Mouse (Mus musculus) frontal cortex, adult (tissue): ENCODE results near the gene Gm11985.

ENCODE experiments used
- ATAC-seq: cut with Nextera tagmentation; 2 replicates; pipeline ENCODE4 v1.9.2; 2017; ENCODE audit warnings: mild to moderate bottlenecking, moderate library complexity, mixed read lengths; ENCODE audit not compliant: low TSS enrichment

Gm11985 gene

GRCm38 (mm10) chr11:7156427-7156826 is 31.9 kb downstream of the Gm11985 start:
- no peak for ATAC-seq

DNA sequence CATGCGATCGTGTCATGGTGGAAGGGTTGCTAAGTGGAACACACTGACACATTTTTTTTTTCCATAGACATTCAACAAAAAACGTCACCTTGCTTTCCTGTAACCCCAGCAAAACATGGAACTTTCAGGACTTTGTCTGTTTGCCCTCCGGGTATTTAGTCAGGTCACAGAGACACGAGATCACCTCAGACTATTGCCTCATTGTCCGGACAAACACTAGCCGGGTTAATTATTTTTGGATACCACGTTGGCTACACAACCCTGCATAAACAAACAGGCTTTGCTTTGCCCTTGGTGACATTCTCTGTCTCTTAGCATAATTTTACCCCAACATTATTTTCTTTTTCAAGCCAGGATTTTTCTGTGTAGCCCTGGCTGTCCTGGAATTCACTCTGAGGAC is 35.3 kb downstream of the Gm11985 start:
- ATAC-seq = no peak

GRCm38 (mm10) chr11:7152371-7152770 is 36.0 kb downstream of the Gm11985 start:
- ATAC-seq = no peak

DNA sequence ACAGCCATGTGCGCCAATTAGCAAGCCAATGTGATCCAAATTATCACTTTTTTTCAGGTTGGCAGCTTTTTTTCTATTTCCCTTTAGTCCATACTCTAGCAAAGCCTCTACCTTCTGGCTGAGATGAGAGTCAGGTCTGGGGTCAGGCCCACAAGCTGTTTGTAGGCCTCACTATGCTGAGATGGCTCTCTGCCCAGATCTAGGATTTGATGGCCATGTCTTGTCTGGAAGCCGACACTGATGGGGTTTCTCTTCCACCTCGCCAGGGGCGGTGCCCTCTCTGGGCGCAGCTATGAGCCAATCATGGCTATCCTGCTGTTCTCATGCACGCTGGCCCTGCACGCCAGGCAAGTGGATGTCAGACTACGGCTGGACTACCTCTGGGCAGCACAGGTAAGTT is 37.9 kb downstream of the Gm11985 start:
- ATAC-seq = no peak

- no peak for ATAC-seq
These were observed 38.9 kb downstream of the Gm11985 start for GRCm38 (mm10) chr11:7149471-7149870.

DNA sequence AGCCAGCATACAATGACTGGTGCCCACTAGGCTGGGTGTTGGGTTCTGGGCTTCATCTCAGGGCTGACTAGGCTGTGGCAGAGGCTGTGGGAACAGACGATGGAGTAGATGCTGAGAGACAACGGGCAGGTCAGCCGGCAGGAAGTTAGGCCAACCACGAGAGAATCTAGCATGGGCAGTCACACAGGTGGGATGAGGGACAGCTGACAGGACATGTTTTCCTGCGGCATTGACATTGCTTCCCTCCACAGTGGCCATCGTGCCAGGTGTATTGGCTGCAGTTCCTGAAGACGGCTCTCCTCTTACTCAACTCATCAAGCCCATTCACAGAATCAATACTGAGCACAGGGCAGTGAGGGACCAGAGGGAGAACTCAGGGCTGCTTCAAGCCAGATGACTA is 40.4 kb downstream of the Gm11985 start:
- ATAC-seq = no peak

- no peak for ATAC-seq
These were observed 40.8 kb downstream of the Gm11985 start for GRCm38 (mm10) chr11:7147536-7147935.

DNA sequence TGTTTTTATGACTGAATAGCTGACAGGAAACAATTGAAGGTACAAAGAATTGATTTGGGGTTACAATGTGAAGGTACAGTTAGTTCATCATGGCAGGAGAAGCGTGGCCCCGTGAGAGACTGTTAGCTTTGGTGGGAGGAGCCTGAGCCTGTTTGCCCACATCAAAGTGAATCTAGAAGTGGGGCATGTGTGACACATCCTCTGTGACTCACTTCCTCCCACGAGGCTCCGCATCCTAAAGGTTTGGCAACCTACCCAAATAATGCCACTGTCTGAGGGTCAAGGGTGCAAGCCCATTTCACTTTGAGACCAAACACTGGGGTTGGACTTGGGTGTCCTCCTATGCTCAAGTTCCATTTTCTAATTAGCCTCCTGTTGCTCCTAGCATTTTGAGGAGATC is 43.1 kb downstream of the Gm11985 start:
- ATAC-seq = peak; percentile 66

DNA sequence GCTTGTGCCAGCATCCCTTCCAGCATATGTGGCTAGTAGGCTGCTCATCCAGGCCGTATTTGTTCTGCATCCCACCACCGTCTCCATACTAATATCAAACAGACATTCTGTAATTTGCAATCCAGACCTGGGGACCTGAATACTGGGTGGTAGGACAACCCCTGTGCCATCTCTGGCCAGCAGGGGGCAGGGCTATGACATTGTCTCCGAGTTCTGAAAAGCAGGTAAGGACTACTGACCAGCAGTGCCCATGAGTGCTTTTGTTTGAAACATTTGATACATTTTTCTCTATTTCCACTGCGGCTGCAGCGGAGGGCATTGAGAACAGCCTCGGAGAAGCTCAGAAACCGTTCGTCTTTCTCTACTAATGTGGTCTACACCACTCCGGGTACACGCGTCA is 44.0 kb downstream of the Gm11985 start:
- ATAC-seq = no peak

DNA sequence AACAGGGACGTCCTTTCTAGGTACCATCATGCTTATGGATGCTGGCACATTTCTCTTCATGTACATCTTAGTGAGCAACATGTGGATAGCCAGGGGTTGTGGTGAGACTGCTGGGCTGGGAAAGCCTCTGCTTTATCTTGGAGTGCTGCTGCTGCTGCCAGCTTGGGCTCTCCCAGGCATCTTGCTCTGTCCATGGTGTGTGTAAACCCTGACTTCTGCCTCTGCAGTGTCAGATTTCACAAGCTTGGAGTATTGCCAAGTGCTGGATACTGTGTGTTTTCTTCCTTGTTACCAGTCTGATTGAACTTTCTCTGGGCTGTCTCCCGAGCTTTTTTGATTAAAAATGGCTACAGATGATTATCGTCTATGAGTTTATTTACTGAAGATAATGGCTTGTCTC is 45.6 kb downstream of the Gm11985 start:
- no peak for ATAC-seq

GRCm38 (mm10) chr11:7140449-7140848 is 47.9 kb downstream of the Gm11985 start:
- ATAC-seq = peak; percentile 78

DNA sequence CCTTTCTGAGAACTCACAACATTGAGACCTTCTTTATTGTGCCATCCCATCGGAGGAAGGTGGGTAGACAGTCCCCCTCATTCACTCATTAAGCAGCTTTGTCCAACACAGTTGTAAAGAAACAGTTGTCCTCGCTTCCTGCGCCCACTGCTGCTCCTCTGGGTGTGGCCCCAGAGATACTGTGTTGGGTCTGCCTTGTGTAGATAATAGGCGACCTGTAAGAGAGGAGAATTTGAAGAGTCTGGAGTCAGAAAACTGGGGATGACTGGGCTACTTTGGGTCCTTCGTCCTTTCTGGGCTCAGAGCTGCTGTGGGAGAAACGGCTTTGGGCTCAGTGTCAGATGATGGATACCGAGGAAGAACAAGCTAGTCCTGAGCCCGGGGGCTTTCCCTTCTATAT is 50.0 kb downstream of the Gm11985 start:
- ATAC-seq = no peak

DNA sequence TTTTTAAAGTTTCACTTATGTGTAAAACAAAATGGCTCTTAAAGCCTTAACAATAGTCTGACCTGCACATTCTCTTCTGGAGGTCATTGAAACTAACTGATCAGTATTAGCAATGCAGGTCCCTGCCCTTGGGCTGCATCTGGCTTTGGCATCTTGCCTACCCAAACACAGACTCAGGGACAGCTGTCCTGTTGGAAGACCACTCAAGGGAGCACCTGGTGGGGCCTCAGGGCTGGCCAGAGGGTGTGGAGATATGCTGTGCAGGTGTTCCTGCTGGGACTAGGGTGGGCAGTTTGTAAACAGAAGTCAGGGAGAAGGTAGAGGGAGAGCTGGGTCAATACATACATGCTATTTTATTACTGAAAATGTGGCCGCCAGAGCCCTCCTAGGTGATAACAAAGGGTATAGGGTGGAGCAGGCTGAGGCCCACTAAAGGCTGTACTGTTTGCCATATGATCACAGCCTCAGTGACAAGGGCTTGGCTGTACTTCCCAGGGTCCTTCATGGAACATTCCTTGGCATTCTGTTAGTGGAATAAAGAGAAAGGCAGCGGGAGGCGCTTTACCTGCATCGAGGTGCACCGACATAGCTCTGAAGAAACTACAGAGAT is 52.0 kb downstream of the Gm11985 start:
- no peak for ATAC-seq

DNA sequence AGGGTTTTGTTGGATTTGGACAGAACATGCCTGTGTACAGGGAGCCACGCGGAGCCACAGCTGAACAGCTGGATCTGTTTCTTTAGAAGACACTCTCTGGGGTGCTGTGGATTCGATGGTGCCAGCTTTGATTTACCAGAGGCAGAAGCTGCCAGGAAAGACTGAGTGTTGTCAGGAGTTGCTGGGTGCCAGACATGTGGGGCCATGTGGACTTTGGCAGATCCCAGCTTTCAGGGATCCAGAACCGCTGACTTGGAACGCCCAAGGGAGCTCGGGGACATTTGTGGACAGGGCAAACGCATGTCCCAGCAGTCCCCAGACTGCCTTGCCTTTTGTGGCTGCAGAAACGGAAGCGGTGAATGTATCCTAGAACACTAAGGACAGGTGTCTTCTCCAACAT is 52.6 kb downstream of the Gm11985 start:
- ATAC-seq = no peak

GRCm38 (mm10) chr11:7135301-7135700 is 53.1 kb downstream of the Gm11985 start:
- ATAC-seq = no peak

- peak; percentile 96 for ATAC-seq
These were observed 54.0 kb downstream of the Gm11985 start for GRCm38 (mm10) chr11:7134319-7134718.

- no peak for ATAC-seq
These were observed 54.6 kb downstream of the Gm11985 start for GRCm38 (mm10) chr11:7133736-7134135.
